Mouse (Mus musculus) kidney, postnatal 36 days (tissue): ENCODE data around the gene Prrx1.

Experiments
- DNase-seq, 2 experiments: peaks; one replicate each; pipeline ENCODE4 v3.0.0; 2021 to 2022; ENCODE audit warnings: mixed read lengths in 2 of 2

Gene Prrx1

DNA sequence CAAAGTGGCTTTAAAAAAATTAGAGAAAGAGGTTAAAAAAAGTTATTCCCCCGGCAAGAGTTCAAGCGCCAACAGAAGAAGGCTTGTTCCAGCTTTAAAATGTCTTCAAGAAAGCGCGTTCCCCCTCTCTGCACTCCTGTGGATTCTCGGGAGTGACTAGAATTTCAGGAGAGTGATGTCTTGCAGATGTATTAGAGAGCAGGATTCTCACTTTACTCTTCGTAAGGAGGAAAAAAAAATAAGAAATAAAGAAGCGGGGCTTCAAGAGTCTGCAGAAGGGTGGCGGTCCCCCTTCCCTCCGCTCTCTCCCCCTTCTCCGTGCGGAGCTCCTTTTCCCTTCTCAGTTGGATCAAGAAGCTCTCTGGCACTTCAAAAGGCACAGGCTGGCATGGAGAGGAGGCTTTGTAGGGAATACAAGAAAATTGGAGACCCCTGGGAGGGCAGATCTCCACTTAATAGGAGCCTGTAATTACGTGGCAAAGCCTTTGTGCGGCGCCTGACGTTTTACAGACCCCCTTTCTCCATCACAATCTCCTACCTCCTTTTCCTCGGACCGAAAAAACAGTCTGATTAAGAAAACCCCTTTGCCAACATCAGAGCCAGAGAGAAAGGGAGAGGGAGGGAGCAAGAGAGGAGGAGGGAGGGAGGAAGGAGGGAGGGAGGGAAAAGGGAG, at the start of gene Prrx1:
TSS of gene Prrx1 (minus strand) at position 610 of the 673 bp plus-strand sequence.
- no peak for DNase-seq

GRCm38 (mm10) chr1:163362202-163362601, 48.7 kb upstream of the Prrx1 start:
- DNase-seq, result no peak

DNA sequence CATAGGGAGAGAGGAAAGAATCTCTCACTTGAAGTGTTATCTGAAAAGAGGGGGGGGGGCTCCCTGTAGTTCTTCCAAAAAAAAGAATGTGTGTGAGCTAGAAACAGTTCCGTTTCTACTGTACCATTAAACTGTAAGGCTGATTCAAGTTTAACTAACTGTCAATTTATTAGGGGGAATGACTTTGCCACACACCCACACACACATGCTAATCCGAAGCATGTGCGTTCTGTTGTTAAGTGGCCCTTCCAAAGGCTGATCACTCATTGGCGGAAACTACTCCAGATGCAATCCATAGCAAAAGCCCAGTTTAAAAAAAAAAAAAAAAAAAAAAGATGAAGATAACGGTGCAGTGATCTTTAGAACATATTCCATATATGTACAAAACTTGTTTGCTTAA, 47.9 kb upstream of the Prrx1 start:
- no peak for DNase-seq

GRCm38 (mm10) chr1:163360796-163361195, 47.3 kb upstream of the Prrx1 start:
- DNase-seq, result no peak

DNA sequence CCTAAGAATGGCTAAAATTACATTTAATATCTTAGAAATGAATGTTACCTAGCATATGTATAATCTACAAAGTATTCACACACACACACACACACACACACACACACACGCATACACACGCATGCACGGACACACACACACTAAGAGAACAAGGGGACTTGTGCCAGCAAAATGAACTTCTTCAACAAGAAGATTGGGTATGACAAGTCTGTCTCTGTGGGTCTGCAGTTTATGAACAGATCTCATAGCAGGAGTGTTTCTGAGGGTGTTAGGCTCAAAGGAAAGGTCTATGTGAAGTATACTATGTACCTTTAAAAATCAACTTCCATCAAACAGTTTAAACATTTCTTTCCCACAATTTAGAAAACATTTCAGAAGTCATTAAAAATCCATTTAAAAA, 46.0 kb upstream of the Prrx1 start:
- no peak for DNase-seq

DNA sequence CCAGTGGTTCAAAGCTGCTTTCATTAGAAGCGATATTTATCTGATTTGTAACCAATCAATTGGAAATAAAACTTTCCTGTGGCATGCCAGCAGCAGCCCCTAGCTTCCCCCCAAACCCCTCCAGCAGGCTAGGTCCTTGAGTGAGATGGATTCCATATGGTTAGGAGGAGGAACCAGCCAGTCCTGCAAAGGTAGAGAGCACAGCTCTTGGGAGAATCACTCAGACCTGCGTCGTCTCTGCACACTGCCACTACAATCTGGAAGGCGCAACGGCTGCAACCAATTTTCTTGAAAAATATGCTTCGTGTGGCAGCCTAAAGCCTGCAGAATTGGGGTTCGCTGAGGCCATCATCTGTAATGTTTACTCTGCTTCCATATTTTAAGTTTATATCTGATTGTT, 44.7 kb upstream of the Prrx1 start:
- DNase-seq, result no peak

- DNase-seq, result no peak
These were observed 44.2 kb upstream of the Prrx1 start for GRCm38 (mm10) chr1:163357733-163358132.

GRCm38 (mm10) chr1:163356167-163356566, 42.7 kb upstream of the Prrx1 start:
- DNase-seq, result no peak

- DNase-seq, result no peak
These were observed 42.2 kb upstream of the Prrx1 start for GRCm38 (mm10) chr1:163355626-163356156.

DNA sequence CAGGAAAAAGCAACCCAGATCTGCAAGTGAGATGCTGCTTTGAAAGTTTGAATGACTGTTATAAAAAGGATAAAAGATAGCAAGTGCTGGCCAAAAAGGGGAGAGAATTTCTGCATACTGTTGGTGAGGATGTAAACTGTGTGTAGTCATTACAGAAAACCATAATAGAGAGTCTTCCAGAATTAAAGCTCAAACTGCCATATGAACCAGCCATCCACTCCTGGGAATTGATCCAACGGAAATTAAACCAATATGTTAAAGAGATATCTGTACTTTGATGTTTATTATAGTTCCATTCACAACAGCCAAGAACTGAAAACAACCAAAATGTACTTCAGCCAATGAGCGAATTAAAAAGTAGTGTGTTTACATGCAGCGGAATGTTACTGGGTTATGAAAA, 37.5 kb upstream of the Prrx1 start:
- DNase-seq, result no peak

GRCm38 (mm10) chr1:163345541-163345940, 32.0 kb upstream of the Prrx1 start:
- DNase-seq, result no peak

DNA sequence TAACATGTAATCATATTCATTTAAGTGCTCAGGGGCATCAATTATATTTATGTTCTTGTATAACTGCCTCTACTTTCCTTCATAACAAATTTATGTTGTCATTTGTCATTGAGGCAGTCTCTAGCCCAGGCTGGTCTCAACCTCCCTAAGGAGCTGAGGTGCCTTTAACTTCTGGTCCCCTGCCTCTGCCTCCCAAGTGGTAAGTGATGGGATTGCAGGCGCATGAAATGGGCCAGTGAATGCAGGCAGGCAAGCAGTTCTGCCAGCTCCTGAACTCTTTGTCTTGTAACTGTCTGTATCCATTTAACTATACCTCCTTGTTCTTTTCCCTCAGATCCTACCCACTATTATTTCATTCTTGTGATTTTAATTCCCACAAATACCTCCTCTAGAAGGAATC, 31.4 kb upstream of the Prrx1 start:
- peak in 1 of 2 experiments; percentile 12 for DNase-seq

DNA sequence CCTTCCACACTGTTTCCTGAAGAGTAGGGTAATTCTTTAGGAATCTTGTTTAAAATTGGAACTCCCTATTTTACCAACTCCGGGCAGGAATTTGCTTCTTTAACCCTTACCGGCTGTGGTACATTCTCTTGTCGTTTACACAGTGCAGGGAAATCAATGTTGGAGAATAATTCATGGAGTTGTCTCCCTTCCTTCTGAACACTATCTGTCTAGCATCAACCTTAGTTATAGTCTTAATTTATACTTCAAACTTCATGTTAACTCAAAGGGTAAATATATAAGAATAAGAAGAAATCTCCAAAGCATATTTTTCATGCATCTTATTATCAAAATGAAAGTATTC, 25.7 kb upstream of the Prrx1 start:
- no peak for DNase-seq

- DNase-seq, result no peak
These were observed 25.2 kb upstream of the Prrx1 start for GRCm38 (mm10) chr1:163338525-163339218.

DNA sequence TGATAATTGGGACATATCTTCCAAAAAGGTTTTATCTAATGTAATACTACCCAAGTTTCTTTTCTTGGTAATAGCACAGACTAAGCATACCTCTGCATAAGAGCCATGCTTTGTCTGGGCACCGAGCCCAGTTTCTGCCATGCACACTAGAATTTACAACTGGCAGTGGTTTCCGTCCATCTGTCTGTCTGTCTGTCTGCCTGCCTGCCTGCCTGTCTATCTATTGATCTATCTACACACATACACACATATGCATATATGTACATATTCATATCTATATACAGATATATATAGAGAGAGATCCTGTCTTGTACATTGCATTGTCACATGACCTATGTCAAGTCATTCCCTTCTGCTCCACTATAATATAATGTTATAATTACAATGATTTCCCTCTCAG, 24.3 kb upstream of the Prrx1 start:
- DNase-seq, result no peak

GRCm38 (mm10) chr1:163327279-163327678, 13.8 kb upstream of the Prrx1 start:
- DNase-seq, result no peak

GRCm38 (mm10) chr1:163319669-163320571, 6.4 kb upstream of the Prrx1 start:
- DNase-seq, result no peak

- DNase-seq, result no peak
These were observed 3.4 kb upstream of the Prrx1 start for GRCm38 (mm10) chr1:163316920-163317319.

DNA sequence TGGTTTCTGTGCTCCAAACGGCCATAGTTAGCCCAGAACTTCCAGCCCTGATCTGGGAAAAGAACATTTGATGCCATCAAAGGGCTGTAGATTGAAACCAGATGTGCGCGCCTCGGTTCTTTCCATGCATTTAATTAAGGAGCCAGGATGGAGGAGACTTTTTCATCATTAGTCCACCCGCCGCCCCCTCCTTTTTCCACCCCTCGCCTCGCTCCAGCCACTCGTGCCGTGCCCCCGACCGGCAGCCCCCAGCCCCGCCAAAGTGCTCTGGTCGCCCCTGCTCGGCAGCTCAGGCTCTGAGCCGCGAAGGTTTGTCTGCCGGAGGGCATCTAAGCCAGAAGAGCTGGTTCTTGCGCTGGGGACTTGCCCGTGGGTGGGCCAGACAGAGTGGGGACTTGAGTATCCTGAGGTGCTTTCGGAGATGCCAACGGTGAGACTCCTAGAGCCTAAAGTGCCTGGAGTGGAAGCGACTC, 1.4 kb upstream of the Prrx1 start:
- no peak for DNase-seq

- peak; percentile 22 to 25 for DNase-seq
These were observed 613 bp upstream of the Prrx1 start for GRCm38 (mm10) chr1:163313921-163314725.

- DNase-seq, result peak; percentile 7 to 45
These were observed 1.4 kb downstream of the Prrx1 start for GRCm38 (mm10) chr1:163311861-163312811.
